Mouse (Mus musculus): ENCODE results near the gene Oscar. TPM values are rescaled to one million over a fixed set of nuclear protein-coding genes. Genes with fewer than 3 reads are reported as not detected.
A peak's percentile ranks its signal among the peaks of the same experiment; 100 is the strongest.
"Not testable (repeated sequence)": the region's sequence is repeated elsewhere in the genome, so short reads cannot be mapped to it uniquely, and the experiment has no call there.

Gene Oscar
- polyA plus RNA-seq, 1 experiment from 2014 or later, result not detected

DNA sequence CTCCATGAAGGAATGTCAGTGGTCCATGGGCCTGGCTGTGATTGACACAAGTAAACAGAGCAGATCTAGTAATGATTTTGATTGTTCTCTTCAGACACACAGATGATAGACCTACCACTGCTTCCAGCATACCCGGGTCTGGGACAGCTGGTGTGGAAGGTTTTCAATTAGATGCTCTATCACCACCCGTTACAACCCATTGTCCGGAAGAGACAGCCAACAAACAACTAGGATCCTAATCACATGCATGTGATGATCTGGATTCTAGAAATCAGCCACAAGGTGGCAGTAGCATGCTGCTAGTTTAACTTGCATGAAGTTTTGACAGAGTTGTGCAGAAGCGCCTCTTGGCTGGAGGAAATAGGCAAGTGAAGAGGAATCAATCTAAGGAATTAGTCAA lies 14.8 kb downstream of the Oscar start:
- Histone ChIP-seq H3K9ac (replicated peaks) (no peak overlapping the region), H3K27me3 (ENCODE audit: insufficient read depth, low read length) (no peaks in the 10 kb centered on the region), H3K9me3 (ENCODE audit: low read length) (no peaks in the 10 kb centered on the region), H3K4me3 (ENCODE audit: low read depth, low read length) (no peak overlapping the region), H3K27ac (ENCODE audit: low read depth) (no peak overlapping the region), H3K36me3 (replicated peaks; ENCODE audit: insufficient read depth, low read length) (no peaks in the 10 kb centered on the region), H3K4me2 (ENCODE audit: low read depth, low read length) (no peak overlapping the region), H3K4me1 (ENCODE audit: insufficient read depth) (no peaks in the 10 kb centered on the region)
- 7% methylated on average over 4 of the region's 4 CpGs for WGBS (ENCODE audit: insufficient replicate concordance)
- TF ChIP-seq EP300 (IDR thresholded peaks at IDR 0.05; ENCODE audit: low read depth) (no peak), CTCF (IDR thresholded peaks at IDR 0.05; ENCODE audit: low read depth) (peak; percentile 92)
- peak; percentile 53 for ATAC-seq
- peak; percentile 69 for DNase-seq

DNA sequence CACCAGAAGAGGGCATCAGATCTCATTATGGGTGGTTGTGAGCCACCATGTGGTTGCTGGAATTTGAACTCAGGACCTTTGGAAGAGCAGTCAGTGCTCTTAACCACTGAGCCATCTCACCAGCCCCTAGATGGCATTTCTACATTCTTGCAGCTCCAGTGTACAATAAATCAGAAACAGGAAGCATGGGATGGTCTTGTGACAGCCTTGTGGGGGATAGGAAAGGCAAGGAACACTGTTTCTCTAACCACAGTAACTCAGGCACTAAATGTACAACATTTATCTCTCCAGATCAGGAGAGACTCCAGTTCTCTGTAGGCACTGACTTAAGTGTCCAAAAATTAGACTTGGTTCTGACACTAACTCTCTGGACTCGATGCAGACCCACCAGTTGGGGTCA lies 18.2 kb downstream of the Oscar start:
- not testable (repeated sequence) for H3K36me3 ChIP-seq (replicated peaks; ENCODE audit: insufficient read depth, low read length); DNase-seq; H3K27me3 ChIP-seq (ENCODE audit: insufficient read depth, low read length); H3K4me3 ChIP-seq (ENCODE audit: low read depth, low read length); H3K9me3 ChIP-seq (ENCODE audit: low read length); ATAC-seq; H3K4me2 ChIP-seq (ENCODE audit: low read depth, low read length); H3K4me1 ChIP-seq (ENCODE audit: insufficient read depth); H3K27ac ChIP-seq (ENCODE audit: low read depth); H3K9ac ChIP-seq (replicated peaks)
- TF ChIP-seq CTCF (IDR thresholded peaks at IDR 0.05; ENCODE audit: low read depth), result 0 out of 2 replicates have a peak, but pooled peaks have one; percentile 6
- WGBS (ENCODE audit: insufficient replicate concordance), result 13% methylated on average over 1 of the region's 1 CpGs

DNA sequence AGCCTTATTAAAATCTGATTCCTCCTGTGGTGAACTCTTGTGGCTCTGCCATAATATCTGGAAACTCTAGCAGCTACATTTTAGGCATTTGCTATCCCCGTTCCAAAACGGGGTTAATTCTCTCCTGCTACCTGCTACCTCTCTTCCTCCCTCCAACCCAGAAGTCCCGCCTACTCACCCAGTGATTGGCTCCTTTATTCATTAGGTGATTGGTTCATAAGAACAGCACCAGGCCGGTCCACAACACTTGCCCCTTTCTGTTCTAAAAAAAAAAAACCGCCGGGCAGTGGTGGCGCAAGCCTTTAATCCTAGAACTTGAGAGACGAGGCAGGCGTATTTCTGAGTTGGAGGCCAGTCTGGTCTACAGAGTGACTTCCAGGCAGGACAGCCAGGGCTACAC lies 20.8 kb downstream of the Oscar start:
- 10% methylated on average over 9 of the region's 9 CpGs for WGBS (ENCODE audit: insufficient replicate concordance)
- no peaks in the 10 kb centered on the region for H3K36me3 ChIP-seq (replicated peaks; ENCODE audit: insufficient read depth, low read length)
- no peak overlapping the region for H3K27ac ChIP-seq (ENCODE audit: low read depth)
- peak; percentile 24 for DNase-seq
- no peaks in the 10 kb centered on the region for H3K4me1 ChIP-seq (ENCODE audit: insufficient read depth)
- H3K9me3 ChIP-seq (ENCODE audit: low read length), result no peaks in the 10 kb centered on the region
- no peak for TF ChIP-seq CTCF (IDR thresholded peaks at IDR 0.05; ENCODE audit: low read depth)
- no peak for TF ChIP-seq EP300 (IDR thresholded peaks at IDR 0.05; ENCODE audit: low read depth)
- H3K4me2 ChIP-seq (ENCODE audit: low read depth, low read length), result peak overlapping the region; percentile 31; the same call in 1 of the 2 replicates
- ATAC-seq, result peak; percentile 88
- H3K9ac ChIP-seq (replicated peaks), result no peak overlapping the region
- H3K4me3 ChIP-seq (ENCODE audit: low read depth, low read length), result peak overlapping the region; percentile 2; the same call in 1 of the 2 replicates
- no peaks in the 10 kb centered on the region for H3K27me3 ChIP-seq (ENCODE audit: insufficient read depth, low read length)

DNA sequence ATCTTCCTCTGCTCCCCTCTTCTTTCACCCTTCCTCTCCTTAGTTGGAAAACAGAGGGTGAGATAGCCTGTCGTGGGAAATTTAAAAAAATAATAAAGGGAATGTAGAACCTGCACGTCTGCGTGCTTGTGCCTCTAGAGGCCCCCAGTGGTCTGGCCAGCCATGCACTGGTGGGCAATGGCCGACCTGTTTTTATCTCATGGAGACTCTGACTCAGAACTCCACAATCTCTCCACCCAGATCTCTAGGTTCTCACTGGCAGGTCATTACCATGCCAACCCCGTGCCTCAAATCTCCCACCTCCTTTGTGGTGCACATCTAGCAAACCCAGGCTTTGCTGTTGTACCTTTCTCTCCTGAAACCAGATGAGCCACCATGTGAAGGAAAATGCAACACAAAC lies 21.3 kb downstream of the Oscar start:
- no peak overlapping the region for H3K27ac ChIP-seq (ENCODE audit: low read depth)

DNA sequence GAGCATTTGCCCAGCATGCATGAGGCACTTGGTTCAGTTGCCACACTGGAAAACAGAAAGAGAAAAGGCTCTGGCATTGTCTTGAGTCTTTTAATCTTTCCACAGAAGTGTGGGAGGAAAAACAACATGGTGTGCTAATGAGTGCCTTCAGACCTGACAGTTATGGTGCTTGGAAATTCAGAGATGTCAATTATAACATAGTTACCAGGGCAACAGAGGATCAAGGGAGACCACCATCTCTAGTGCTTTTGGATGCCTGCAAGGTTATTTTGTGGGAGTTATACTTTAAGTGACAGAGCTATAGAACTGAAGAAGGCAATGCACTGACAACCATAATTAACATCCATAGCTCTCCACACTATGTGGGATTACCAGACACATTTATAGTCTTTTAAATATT lies 22.1 kb downstream of the Oscar start:
- Histone ChIP-seq H3K9me3 (ENCODE audit: low read length) (no peaks in the 10 kb centered on the region), H3K27me3 (ENCODE audit: insufficient read depth, low read length) (no peaks in the 10 kb centered on the region), H3K9ac (replicated peaks) (no peak overlapping the region), H3K27ac (ENCODE audit: low read depth) (no peak overlapping the region), H3K4me2 (ENCODE audit: low read depth, low read length) (no peak overlapping the region), H3K36me3 (replicated peaks; ENCODE audit: insufficient read depth, low read length) (no peaks in the 10 kb centered on the region), H3K4me1 (ENCODE audit: insufficient read depth) (no peaks in the 10 kb centered on the region), H3K4me3 (ENCODE audit: low read depth, low read length) (no peak overlapping the region)
- ATAC-seq (no peak), DNase-seq (no peak)
- TF ChIP-seq EP300 (IDR thresholded peaks at IDR 0.05; ENCODE audit: low read depth) (no peak), CTCF (IDR thresholded peaks at IDR 0.05; ENCODE audit: low read depth) (no peak)

More for the DNA sequence above, 21.3 kb downstream of the Oscar start:
- Histone ChIP-seq H3K36me3 (replicated peaks; ENCODE audit: insufficient read depth, low read length) (no peaks in the 10 kb centered on the region), H3K4me1 (ENCODE audit: insufficient read depth) (no peaks in the 10 kb centered on the region), H3K4me2 (ENCODE audit: low read depth, low read length) (peak overlapping the region; percentile 31; the same call in 1 of the 2 replicates), H3K9ac (replicated peaks) (no peak overlapping the region), H3K27me3 (ENCODE audit: insufficient read depth, low read length) (no peaks in the 10 kb centered on the region), H3K4me3 (ENCODE audit: low read depth, low read length) (peak overlapping the region; percentile 2; the same call in 1 of the 2 replicates), H3K9me3 (ENCODE audit: low read length) (no peaks in the 10 kb centered on the region)
- no peak for DNase-seq
- TF ChIP-seq EP300 (IDR thresholded peaks at IDR 0.05; ENCODE audit: low read depth), result no peak
- TF ChIP-seq CTCF (IDR thresholded peaks at IDR 0.05; ENCODE audit: low read depth), result no peak
- 16% methylated on average over 5 of the region's 5 CpGs for WGBS (ENCODE audit: insufficient replicate concordance)
- ATAC-seq, result peak; percentile 56

DNA sequence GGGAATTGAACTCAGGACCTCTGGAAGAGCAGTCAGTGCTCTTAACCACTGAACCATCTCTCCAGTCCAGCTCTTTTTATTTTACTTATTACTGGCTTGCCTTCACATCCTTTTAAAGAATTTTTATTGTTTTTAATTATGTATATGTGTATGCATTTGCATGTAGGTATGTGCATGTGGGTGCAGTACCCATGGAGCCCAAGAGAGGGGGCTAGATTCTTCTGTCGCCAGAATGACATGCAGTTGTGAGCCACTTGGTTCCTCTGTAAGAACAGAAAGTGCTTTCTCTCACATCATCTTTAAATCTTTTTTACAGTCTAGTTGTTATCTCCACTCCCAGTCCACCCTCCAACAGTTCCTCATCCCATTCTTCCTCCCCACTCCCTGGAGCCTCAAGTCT lies 24.4 kb downstream of the Oscar start:
- no peak overlapping the region for H3K27ac ChIP-seq (ENCODE audit: low read depth)
- H3K4me1 ChIP-seq (ENCODE audit: insufficient read depth), result no peaks in the 10 kb centered on the region
- no peak overlapping the region for H3K9ac ChIP-seq (replicated peaks)
- WGBS (ENCODE audit: insufficient replicate concordance), result 66% methylated on average over 1 of the region's 1 CpGs
- H3K27me3 ChIP-seq (ENCODE audit: insufficient read depth, low read length), result no peaks in the 10 kb centered on the region
- H3K4me3 ChIP-seq (ENCODE audit: low read depth, low read length), result no peak overlapping the region
- ATAC-seq, result no peak
- H3K36me3 ChIP-seq (replicated peaks; ENCODE audit: insufficient read depth, low read length), result no peaks in the 10 kb centered on the region
- no peak for TF ChIP-seq EP300 (IDR thresholded peaks at IDR 0.05; ENCODE audit: low read depth)
- TF ChIP-seq CTCF (IDR thresholded peaks at IDR 0.05; ENCODE audit: low read depth), result 0 out of 2 replicates have a peak, but pooled peaks have one; percentile 19
- no peak for DNase-seq
- H3K4me2 ChIP-seq (ENCODE audit: low read depth, low read length), result no peak overlapping the region
- H3K9me3 ChIP-seq (ENCODE audit: low read length), result no peaks in the 10 kb centered on the region

DNA sequence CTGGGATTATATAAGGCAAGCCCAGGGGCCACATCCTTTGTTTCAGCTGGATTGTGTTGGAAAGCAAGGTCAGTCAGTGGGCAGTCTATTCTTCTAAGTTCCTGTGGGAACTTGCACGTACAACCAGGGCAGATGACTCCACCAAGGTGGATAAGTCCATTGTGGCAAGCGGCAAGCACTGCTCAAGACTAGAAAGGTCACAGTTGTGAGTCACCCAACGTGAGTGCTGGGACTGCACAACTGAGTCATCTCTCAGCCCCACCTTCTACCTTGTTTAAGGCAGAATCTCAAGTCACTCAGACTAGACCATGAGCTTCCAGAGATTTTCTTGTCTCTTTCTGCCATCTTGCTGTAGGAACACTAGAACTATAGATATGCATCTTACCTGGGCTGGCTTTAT lies 25.4 kb downstream of the Oscar start:
- no peak for DNase-seq
- H3K4me3 ChIP-seq (ENCODE audit: low read depth, low read length), result no peak overlapping the region
- no peaks in the 10 kb centered on the region for H3K4me1 ChIP-seq (ENCODE audit: insufficient read depth)
- no peaks in the 10 kb centered on the region for H3K9me3 ChIP-seq (ENCODE audit: low read length)
- no peaks in the 10 kb centered on the region for H3K36me3 ChIP-seq (replicated peaks; ENCODE audit: insufficient read depth, low read length)
- H3K27me3 ChIP-seq (ENCODE audit: insufficient read depth, low read length), result no peaks in the 10 kb centered on the region
- TF ChIP-seq EP300 (IDR thresholded peaks at IDR 0.05; ENCODE audit: low read depth) (no peak), CTCF (IDR thresholded peaks at IDR 0.05; ENCODE audit: low read depth) (no peak)
- no peak for ATAC-seq
- 67% methylated on average over 3 of the region's 3 CpGs for WGBS (ENCODE audit: insufficient replicate concordance)
- H3K9ac ChIP-seq (replicated peaks), result no peak overlapping the region
- H3K27ac ChIP-seq (ENCODE audit: low read depth), result no peak overlapping the region
- H3K4me2 ChIP-seq (ENCODE audit: low read depth, low read length), result no peak overlapping the region
